Mouse (Mus musculus): ENCODE data around the gene Taf11. TPM values are rescaled to one million over a fixed set of nuclear protein-coding genes. Genes with fewer than 3 reads are reported as not detected.

The Taf11 gene
- polyA plus RNA-seq, 1 experiment: 30.6 TPM

GRCm38 (mm10) chr17:27856265-27856797 lies 53.3 kb downstream of the Taf11 start, which contains the start of gene Uhrf1bp1:
Uhrf1bp1 (plus strand) TSS chr17:27856441.
- no peak for TF ChIP-seq CTCF (IDR thresholded peaks at IDR 0.05; ENCODE audit: control insufficient read depth, insufficient read depth, low read length)
- peak; percentile 26; the same call in 1 of the 2 replicates for TF ChIP-seq POLR2A (IDR thresholded peaks at IDR 0.05; ENCODE audit: borderline replicate concordance, control insufficient read depth, low read depth, low read length)
- H3K4me1 ChIP-seq (ENCODE audit: control insufficient read depth, insufficient read depth, low read length): peaks cover 4% of the 10 kb centered on the region
- WGBS: under 1% methylated on average over 54 of the region's 54 CpGs
- H3K27ac ChIP-seq (ENCODE audit: control insufficient read depth, insufficient read depth, low read depth, low read length, poor library complexity): peak within 1 kb of the TSS; percentile 80
- peak within 1 kb of the TSS; percentile 92 for H3K4me3 ChIP-seq (replicated peaks; ENCODE audit: control insufficient read depth, low read depth, low read length)

Other genes starting within 250 kb of the Taf11 start
- gene Spdef, start 180.9 kb downstream of the Taf11 start, polyA plus RNA-seq (2011; ENCODE audit: insufficient read depth, insufficient read length, low replicate concordance, missing spikeins): not detected in 2 replicates
- gene D17Wsu92e, start 89.2 kb downstream of the Taf11 start, polyA plus RNA-seq (2011; ENCODE audit: insufficient read depth, insufficient read length, low replicate concordance, missing spikeins): 67.3 and 80.9 TPM in 2 replicates
- 49.4 and 74.7 TPM in 2 replicates for gene Snrpc, start 71.7 kb downstream of the Taf11 start, polyA plus RNA-seq (2011; ENCODE audit: insufficient read depth, insufficient read length, low replicate concordance, missing spikeins)
- 5.9 and 7.9 TPM in 2 replicates for gene Uhrf1bp1, start 53.4 kb downstream of the Taf11 start, polyA plus RNA-seq (2011; ENCODE audit: insufficient read depth, insufficient read length, low replicate concordance, missing spikeins)
- 9.1 and 28.9 TPM in 2 replicates for gene Anks1, start 538 bp downstream of the Taf11 start, polyA plus RNA-seq (2011; ENCODE audit: insufficient read depth, insufficient read length, low replicate concordance, missing spikeins)
- 0.83 and 1.9 TPM in 2 replicates for gene Tcp11, start 170.8 kb upstream of the Taf11 start, polyA plus RNA-seq (2011; ENCODE audit: insufficient read depth, insufficient read length, low replicate concordance, missing spikeins)
- 0.57 TPM in 1 of 2 replicates, not detected in the other for gene Scube3, start 232.3 kb upstream of the Taf11 start, polyA plus RNA-seq (2011; ENCODE audit: insufficient read depth, insufficient read length, low replicate concordance, missing spikeins)